Mouse (Mus musculus) forebrain, embryonic 11.5 days (tissue): ENCODE measurements around the gene Gm20509. TPM values are rescaled to one million over a fixed set of nuclear protein-coding genes. Genes with fewer than 3 reads are reported as not detected.

Source experiments
- ATAC-seq: fragments of 200-750 bp; cut with Nextera tagmentation; replicated peaks from 2 replicates; pipeline ENCODE4 v1.8.0; 2017; ENCODE audit warnings: moderate TSS enrichment; ENCODE audit not compliant: low FRiP score
- DNase-seq: peaks from one replicate; pipeline ENCODE4 v3.0.0-alpha.2; 2017; ENCODE audit warnings: low spot score
- H3K27ac ChIP-seq: fragments of 300-500 bp; sonication (generic); 2 replicates; pipeline ENCODE4 v1.5.1; 2014; ENCODE audit warnings: low read depth, low read length
- H3K27me3 ChIP-seq: fragments of 300-500 bp; sonication (generic); 2 replicates; pipeline ENCODE4 v1.6.1; 2014; ENCODE audit warnings: mild to moderate bottlenecking, low read length, mixed read lengths; ENCODE audit not compliant: control insufficient read depth, insufficient read depth
- H3K36me3 ChIP-seq: fragments of 300-500 bp; sonication (generic); 2 replicates; pipeline ENCODE4 v1.6.1; 2014; ENCODE audit warnings: mild to moderate bottlenecking, low read length, moderate library complexity, mixed read lengths; ENCODE audit not compliant: control insufficient read depth, insufficient read depth
- H3K4me1 ChIP-seq: fragments of 300-500 bp; sonication (generic); replicated peaks from 2 replicates; pipeline ENCODE4 v1.6.1; 2014; ENCODE audit warnings: low read length, mixed read lengths; ENCODE audit not compliant: control insufficient read depth, insufficient read depth
- H3K4me2 ChIP-seq: fragments of 300-500 bp; sonication (generic); 2 replicates; pipeline ENCODE4 v1.6.1; 2014; ENCODE audit warnings: low read depth, mild to moderate bottlenecking, low read length, moderate library complexity, mixed read lengths; ENCODE audit not compliant: severe bottlenecking
- H3K4me3 ChIP-seq: fragments of 300-500 bp; sonication (generic); 2 replicates; pipeline ENCODE4 v1.5.1; 2014; ENCODE audit warnings: low read depth, low read length
- H3K9ac ChIP-seq: fragments of 300-500 bp; sonication (generic); 2 replicates; pipeline ENCODE4 v1.6.1; 2014; ENCODE audit warnings: low read length
- H3K9me3 ChIP-seq: fragments of 300-500 bp; sonication (generic); 2 replicates; pipeline ENCODE4 v1.6.1; 2016; ENCODE audit warnings: low read length, mixed read lengths; ENCODE audit not compliant: control insufficient read depth
- WGBS: fragments of 180-500 bp; shearing (Covaris S2); extraction: QIAGEN DNeasy Blood & Tissue Kit; methylation state at CpG from one replicate; pipeline ENCODE4 v1.1.7; 2014; 5-methylcytosine and 5-hydroxymethylcytosine counted together
- polyA plus RNA-seq: library from polyadenylated mRNA; unstranded; fragments of >200 nt; fragmentation: Nextera tagmentation; extraction: Ambion mirVana; gene quantifications from 2 replicates; pipeline ENCODE4 v1.2.1, GENCODE M21; 2014

Gene Gm20509
- polyA plus RNA-seq, 1 experiment from 2014 or later = not detected

GRCm38 (mm10) chr9:73129875-73130274 is 27.6 kb downstream of the Gm20509 start:
- Histone ChIP-seq H3K4me1 (no peaks in the 10 kb centered on the region), H3K4me3 (no peak overlapping the region), H3K9ac (no peak overlapping the region), H3K36me3 (peaks cover 10% of the 10 kb centered on the region; the same call in 1 of the 2 replicates), H3K4me2 (no peak overlapping the region), H3K27me3 (no peaks in the 10 kb centered on the region), H3K9me3 (no peaks in the 10 kb centered on the region), H3K27ac (no peak overlapping the region)
- no peak for ATAC-seq
- DNase-seq = no peak
- 78% methylated on average over 8 of the region's 8 CpGs for WGBS

GRCm38 (mm10) chr9:73130529-73130928 is 28.3 kb downstream of the Gm20509 start:
- H3K36me3 ChIP-seq = peaks cover 7% of the 10 kb centered on the region; the same call in 1 of the 2 replicates
- 96% methylated on average over 4 of the region's 4 CpGs for WGBS
- no peaks in the 10 kb centered on the region for H3K4me1 ChIP-seq
- H3K4me2 ChIP-seq = no peak overlapping the region
- H3K9me3 ChIP-seq = no peaks in the 10 kb centered on the region
- H3K27ac ChIP-seq = no peak overlapping the region
- no peak overlapping the region for H3K4me3 ChIP-seq
- no peak for DNase-seq
- H3K27me3 ChIP-seq = no peaks in the 10 kb centered on the region
- no peak for ATAC-seq
- no peak overlapping the region for H3K9ac ChIP-seq

- Histone ChIP-seq H3K9me3 (no peaks in the 10 kb centered on the region), H3K4me3 (no peak overlapping the region), H3K27ac (no peak overlapping the region), H3K27me3 (no peaks in the 10 kb centered on the region), H3K4me1 (no peaks in the 10 kb centered on the region), H3K9ac (no peak overlapping the region), H3K4me2 (no peak overlapping the region), H3K36me3 (no peaks in the 10 kb centered on the region)
- WGBS = 79% methylated on average over 11 of the region's 11 CpGs
- DNase-seq (no peak), ATAC-seq (no peak)
These were observed 35.1 kb downstream of the Gm20509 start for GRCm38 (mm10) chr9:73137341-73137886.

GRCm38 (mm10) chr9:73154347-73154746 is 52.1 kb downstream of the Gm20509 start:
- H3K27ac ChIP-seq = no peak overlapping the region
- WGBS = 66% methylated on average over 9 of the region's 9 CpGs
- H3K27me3 ChIP-seq = no peaks in the 10 kb centered on the region
- DNase-seq (no peak), ATAC-seq (no peak)
- H3K9ac ChIP-seq = no peak overlapping the region
- no peak overlapping the region for H3K4me3 ChIP-seq
- H3K36me3 ChIP-seq = no peaks in the 10 kb centered on the region
- H3K9me3 ChIP-seq = no peaks in the 10 kb centered on the region
- no peak overlapping the region for H3K4me2 ChIP-seq
- no peaks in the 10 kb centered on the region for H3K4me1 ChIP-seq

GRCm38 (mm10) chr9:73157968-73158367 is 55.7 kb downstream of the Gm20509 start:
- no peak for DNase-seq
- Histone ChIP-seq H3K27ac (no peak overlapping the region), H3K9ac (no peak overlapping the region), H3K36me3 (no peaks in the 10 kb centered on the region), H3K27me3 (no peaks in the 10 kb centered on the region), H3K9me3 (no peaks in the 10 kb centered on the region), H3K4me3 (no peak overlapping the region), H3K4me1 (no peaks in the 10 kb centered on the region), H3K4me2 (no peak overlapping the region)
- 85% methylated on average over 4 of the region's 4 CpGs for WGBS
- ATAC-seq = no peak

- no peaks in the 10 kb centered on the region for H3K4me1 ChIP-seq
- no peak overlapping the region for H3K4me2 ChIP-seq
- ATAC-seq (no peak), DNase-seq (no peak)
- H3K27ac ChIP-seq = no peak overlapping the region
- 52% methylated on average over 1 of the region's 1 CpGs for WGBS
- no peaks in the 10 kb centered on the region for H3K36me3 ChIP-seq
- no peaks in the 10 kb centered on the region for H3K27me3 ChIP-seq
- H3K9ac ChIP-seq = no peak overlapping the region
- H3K9me3 ChIP-seq = no peaks in the 10 kb centered on the region
- no peak overlapping the region for H3K4me3 ChIP-seq
These were observed 57.0 kb downstream of the Gm20509 start for GRCm38 (mm10) chr9:73159265-73159664.

GRCm38 (mm10) chr9:73162571-73163333 is 60.5 kb downstream of the Gm20509 start:
- Histone ChIP-seq H3K4me1 (no peaks in the 10 kb centered on the region), H3K9me3 (no peaks in the 10 kb centered on the region), H3K4me2 (peak overlapping the region; percentile 52), H3K9ac (no peak overlapping the region), H3K4me3 (peak overlapping the region; percentile 14; the same call in 1 of the 2 replicates), H3K27me3 (no peaks in the 10 kb centered on the region), H3K36me3 (no peaks in the 10 kb centered on the region), H3K27ac (no peak overlapping the region)
- ATAC-seq (peak; percentile 75), DNase-seq (peak; percentile 88)
- WGBS = 24% methylated on average over 26 of the region's 26 CpGs

- no peaks in the 10 kb centered on the region for H3K4me1 ChIP-seq
- 85% methylated on average over 4 of the region's 4 CpGs for WGBS
- H3K4me3 ChIP-seq = no peak overlapping the region
- no peaks in the 10 kb centered on the region for H3K9me3 ChIP-seq
- no peak overlapping the region for H3K9ac ChIP-seq
- no peak for ATAC-seq
- no peak overlapping the region for H3K27ac ChIP-seq
- no peak for DNase-seq
- no peaks in the 10 kb centered on the region for H3K36me3 ChIP-seq
- no peaks in the 10 kb centered on the region for H3K27me3 ChIP-seq
- no peak overlapping the region for H3K4me2 ChIP-seq
These were observed 63.4 kb downstream of the Gm20509 start for GRCm38 (mm10) chr9:73165631-73166030.
